Mouse (Mus musculus) heart, adult 2 months (tissue): ENCODE measurements at regions not wholly inside any gene's neighbourhood (a gene's known extent, or its start where the extent isn't known, plus 50 kb on each side); places are given as distances from the start of the nearest gene placed in this dataset.

Experiments used
- CTCF ChIP-seq: fragments of 200-600 bp; IDR thresholded peaks from 2 replicates; pipeline ENCODE4 v1.8.1; 2022; ENCODE audit warnings: antibody characterized with exemption, mild to moderate bottlenecking, moderate library complexity
- EP300 ChIP-seq: fragments of 200-500 bp; IDR thresholded peaks from 2 replicates; pipeline ENCODE4 v1.6.1; 2011; ENCODE audit warnings: low read depth, low read length, control low read depth; ENCODE audit not compliant: insufficient read depth
- POLR2A ChIP-seq: fragments of 200-500 bp; IDR thresholded peaks from 2 replicates; pipeline ENCODE4 v1.6.1; 2011; ENCODE audit warnings: mild to moderate bottlenecking, low read depth, low read length, control low read depth; ENCODE audit not compliant: insufficient read depth

DNA sequence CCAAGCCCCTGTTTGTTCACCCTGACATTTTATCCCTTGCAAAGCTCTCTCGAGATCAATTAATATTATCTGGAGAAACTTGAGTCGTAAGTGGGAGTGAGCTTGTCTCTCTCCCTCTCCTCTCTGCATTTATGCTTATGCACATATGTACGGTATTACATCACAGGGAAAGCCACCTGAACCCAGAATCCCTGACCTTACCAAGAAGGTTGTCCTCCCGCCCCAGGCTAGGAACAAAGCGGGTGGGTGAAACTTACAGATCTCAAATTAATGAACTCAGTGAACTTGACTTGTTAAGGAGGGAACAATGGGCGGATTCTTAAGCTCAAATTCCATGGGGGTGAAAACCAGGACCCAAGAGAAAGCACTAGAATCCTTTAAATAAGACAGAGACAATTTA, 122.8 kb upstream of the Cxcr4 start:
- TF ChIP-seq POLR2A (no peak), CTCF (no peak), EP300 (no peak)
